Mouse (Mus musculus) embryonic facial prominence, embryonic 14.5 days (tissue): Measurements from ENCODE around the gene Spns1. TPM values are rescaled to one million over a fixed set of nuclear protein-coding genes. Genes with fewer than 3 reads are reported as not detected.
"Not testable (repeated sequence)": the region's sequence is repeated elsewhere in the genome, so short reads cannot be mapped to it uniquely, and the experiment has no call there.

Experiments
- ATAC-seq: fragments of 200-750 bp; cut with Nextera tagmentation; 2 replicates; pipeline ENCODE4 v1.8.0; 2017; ENCODE audit warnings: low read depth, moderate number of reproducible peaks, moderate TSS enrichment
- DNase-seq: peaks from one replicate; pipeline ENCODE4 v3.0.0-alpha.2; 2015; ENCODE audit warnings: low spot score
- H3K27ac ChIP-seq: fragments of 300-500 bp; sonication (generic); replicated peaks from 2 replicates; pipeline ENCODE4 v1.5.1; 2014; ENCODE audit warnings: low read depth, mild to moderate bottlenecking, low read length, moderate library complexity
- H3K27me3 ChIP-seq: fragments of 300-500 bp; sonication (generic); replicated peaks from 2 replicates; pipeline ENCODE4 v1.6.1; 2014; ENCODE audit warnings: low read length; ENCODE audit not compliant: control insufficient read depth, insufficient read depth
- H3K36me3 ChIP-seq: fragments of 300-500 bp; sonication (generic); 2 replicates; pipeline ENCODE4 v1.6.1; 2014; ENCODE audit warnings: low read length, mixed read lengths; ENCODE audit not compliant: control insufficient read depth, insufficient read depth
- H3K4me1 ChIP-seq: fragments of 300-500 bp; sonication (generic); 2 replicates; pipeline ENCODE4 v1.6.1; 2014; ENCODE audit warnings: antibody characterized with exemption, low read length; ENCODE audit not compliant: control insufficient read depth, insufficient read depth
- H3K4me2 ChIP-seq: fragments of 300-500 bp; sonication (generic); 2 replicates; pipeline ENCODE4 v1.6.1; 2014; ENCODE audit warnings: low read depth, mild to moderate bottlenecking, low read length, moderate library complexity, mixed read lengths
- H3K4me3 ChIP-seq: fragments of 300-500 bp; sonication (generic); 2 replicates; pipeline ENCODE4 v1.5.1; 2014; ENCODE audit warnings: low read depth, mild to moderate bottlenecking, low read length
- H3K9ac ChIP-seq: fragments of 300-500 bp; sonication (generic); 2 replicates; pipeline ENCODE4 v1.6.1; 2014; ENCODE audit warnings: low read depth, mild to moderate bottlenecking, low read length, moderate library complexity, mixed read lengths
- H3K9me3 ChIP-seq: fragments of 300-500 bp; sonication (generic); 2 replicates; pipeline ENCODE4 v1.6.1; 2016; ENCODE audit warnings: low read length; ENCODE audit not compliant: control insufficient read depth
- WGBS: fragments of 180-500 bp; shearing (Covaris S2); extraction: QIAGEN DNeasy Blood & Tissue Kit; methylation state at CpG from one replicate; pipeline ENCODE4 v1.1.7; 2014; 5-methylcytosine and 5-hydroxymethylcytosine counted together
- polyA plus RNA-seq: library from polyadenylated mRNA; unstranded; fragments of >200 nt; fragmentation: Nextera tagmentation; extraction: Ambion mirVana; gene quantifications from 2 replicates; pipeline ENCODE4 v1.2.1, GENCODE M21; 2014

Spns1 gene
- polyA plus RNA-seq, 1 experiment from 2014 or later: 40.4 TPM

DNA sequence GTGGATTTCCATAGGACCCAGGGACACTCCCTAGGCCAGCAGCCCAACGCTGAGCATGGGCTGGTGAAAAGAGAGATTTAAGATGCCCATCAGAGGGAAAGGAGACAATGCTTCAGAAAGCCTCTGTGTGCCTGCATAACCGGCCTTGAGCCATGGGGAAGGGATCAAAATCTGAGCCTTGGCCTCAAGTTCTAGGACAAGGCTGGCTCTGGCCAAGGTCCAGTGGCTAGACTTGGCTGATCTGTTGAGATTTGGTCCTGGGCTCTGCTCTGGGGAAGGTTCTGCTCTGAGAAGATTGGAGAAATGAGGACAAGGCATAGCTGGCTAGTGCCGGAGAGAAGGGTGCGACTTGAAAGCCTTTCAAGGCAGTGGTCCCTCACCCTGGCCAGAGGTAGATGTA lies 33.8 kb upstream of the Spns1 start:
- ATAC-seq: no peak
- no peak overlapping the region for H3K4me3 ChIP-seq
- no peak overlapping the region for H3K4me2 ChIP-seq
- DNase-seq: no peak
- no peaks in the 10 kb centered on the region for H3K4me1 ChIP-seq
- no peak overlapping the region for H3K27ac ChIP-seq
- whole genome bisulfite sequencing: 93% methylated on average over 4 of the region's 4 CpGs
- H3K9me3 ChIP-seq: no peaks in the 10 kb centered on the region
- H3K36me3 ChIP-seq: no peaks in the 10 kb centered on the region
- H3K9ac ChIP-seq: no peak overlapping the region
- no peaks in the 10 kb centered on the region for H3K27me3 ChIP-seq

DNA sequence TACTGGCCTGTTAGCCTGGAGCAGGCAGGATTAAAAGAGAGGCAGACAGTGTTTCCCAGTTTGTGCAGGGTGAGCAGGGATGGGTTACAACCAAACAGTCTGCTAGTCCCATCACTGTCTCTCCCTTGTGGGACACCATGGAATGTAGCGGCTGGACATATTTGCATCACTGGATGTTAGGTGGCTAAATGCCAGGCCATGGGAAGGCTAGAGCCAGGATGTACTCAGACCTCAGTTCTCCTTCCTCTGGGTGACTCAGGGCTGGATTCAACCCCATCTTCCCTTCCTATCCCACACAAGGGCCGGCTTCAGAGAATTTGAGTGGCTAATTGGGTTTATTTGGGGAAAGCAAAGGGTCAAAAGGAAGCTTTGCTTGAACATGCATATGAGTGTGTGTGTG lies 31.4 kb upstream of the Spns1 start:
- WGBS: 75% methylated on average over 2 of the region's 2 CpGs
- no peak for ATAC-seq
- no peak overlapping the region for H3K4me3 ChIP-seq

DNA sequence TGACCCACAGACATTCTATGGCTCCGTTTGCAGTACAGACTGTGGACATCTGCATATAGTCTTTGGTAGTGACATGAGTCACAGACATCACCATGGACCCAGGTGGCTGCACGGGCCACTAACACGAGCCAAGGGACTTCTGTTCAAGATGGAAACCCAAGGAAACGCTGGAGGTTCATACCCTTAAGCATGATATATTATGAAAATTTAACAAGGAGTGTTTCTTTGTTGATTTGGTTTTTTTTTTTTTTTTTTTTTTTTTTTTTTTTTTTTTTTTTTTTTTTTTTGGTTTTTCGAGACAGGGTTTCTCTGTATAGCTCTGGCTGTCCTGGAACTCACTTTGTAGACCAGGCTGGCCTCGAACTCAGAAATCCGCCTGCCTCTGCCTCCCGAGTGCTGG lies 25.3 kb upstream of the Spns1 start:
- H3K4me1 ChIP-seq, ATAC-seq, H3K4me3 ChIP-seq, DNase-seq, H3K27me3 ChIP-seq, H3K9me3 ChIP-seq, H3K4me2 ChIP-seq, H3K9ac ChIP-seq, H3K36me3 ChIP-seq, H3K27ac ChIP-seq: not testable (repeated sequence)
- 74% methylated on average over 8 of the region's 8 CpGs for WGBS

More for the DNA sequence above, 31.4 kb upstream of the Spns1 start:
- H3K9ac ChIP-seq: no peak overlapping the region
- DNase-seq: no peak
- no peak overlapping the region for H3K4me2 ChIP-seq
- H3K27ac ChIP-seq: no peak overlapping the region
- H3K9me3 ChIP-seq: no peaks in the 10 kb centered on the region
- H3K36me3 ChIP-seq: no peaks in the 10 kb centered on the region
- H3K27me3 ChIP-seq: no peaks in the 10 kb centered on the region
- no peaks in the 10 kb centered on the region for H3K4me1 ChIP-seq

DNA sequence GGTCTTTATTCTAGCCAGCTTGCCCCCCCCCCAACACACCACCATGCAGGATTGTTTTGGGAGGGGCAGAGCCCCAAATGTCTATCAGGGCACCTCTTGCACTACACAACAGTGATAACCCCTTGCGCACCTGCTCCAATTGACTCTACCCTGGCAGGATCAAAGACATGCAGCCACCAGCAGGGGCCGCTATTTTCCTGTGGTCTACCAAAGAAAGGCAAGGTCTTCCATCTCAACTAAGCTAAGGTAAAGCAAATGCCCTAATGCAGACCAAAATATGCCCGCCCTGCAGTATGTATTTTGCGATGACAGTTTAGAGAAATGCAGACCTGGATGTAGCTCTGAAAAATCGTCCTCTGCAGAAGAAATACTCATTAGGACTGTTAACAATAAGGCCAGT lies 22.3 kb upstream of the Spns1 start:
- 11% methylated on average over 5 of the region's 5 CpGs for WGBS
- Histone ChIP-seq H3K9ac (no peak overlapping the region), H3K4me2 (no peak overlapping the region), H3K27ac (no peak overlapping the region), H3K36me3 (no peaks in the 10 kb centered on the region), H3K27me3 (no peaks in the 10 kb centered on the region), H3K4me3 (no peak overlapping the region), H3K4me1 (no peaks in the 10 kb centered on the region; the same call in 1 of the 2 replicates), H3K9me3 (no peaks in the 10 kb centered on the region)
- ATAC-seq: no peak
- DNase-seq: peak; percentile 84

DNA sequence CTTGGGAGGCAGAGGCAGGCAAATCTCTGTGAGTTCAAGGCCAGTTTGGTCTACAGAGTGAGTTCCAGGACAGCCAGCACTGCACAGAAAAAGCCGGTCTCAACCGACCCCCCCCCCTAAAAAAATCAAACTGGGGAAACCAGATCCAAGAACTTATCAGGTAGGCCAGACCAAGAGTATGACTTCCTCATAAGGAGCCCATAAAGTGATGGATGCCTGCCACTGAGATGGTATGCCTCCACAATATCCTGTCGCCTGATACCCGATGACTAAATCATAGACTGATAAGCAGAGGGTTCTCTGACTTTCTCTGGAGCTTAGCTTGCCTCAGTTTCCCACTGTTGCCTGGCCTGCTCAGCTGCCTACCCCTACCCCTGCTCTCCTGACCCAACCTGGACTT lies 20.6 kb upstream of the Spns1 start:
- H3K4me1 ChIP-seq: no peaks in the 10 kb centered on the region; the same call in 1 of the 2 replicates
- 90% methylated on average over 4 of the region's 4 CpGs for WGBS
- ATAC-seq (no peak), DNase-seq (no peak)
- no peaks in the 10 kb centered on the region for H3K9me3 ChIP-seq
- no peaks in the 10 kb centered on the region for H3K36me3 ChIP-seq
- H3K9ac ChIP-seq: no peak overlapping the region
- H3K27ac ChIP-seq: no peak overlapping the region
- no peak overlapping the region for H3K4me3 ChIP-seq
- no peaks in the 10 kb centered on the region for H3K27me3 ChIP-seq
- H3K4me2 ChIP-seq: no peak overlapping the region

DNA sequence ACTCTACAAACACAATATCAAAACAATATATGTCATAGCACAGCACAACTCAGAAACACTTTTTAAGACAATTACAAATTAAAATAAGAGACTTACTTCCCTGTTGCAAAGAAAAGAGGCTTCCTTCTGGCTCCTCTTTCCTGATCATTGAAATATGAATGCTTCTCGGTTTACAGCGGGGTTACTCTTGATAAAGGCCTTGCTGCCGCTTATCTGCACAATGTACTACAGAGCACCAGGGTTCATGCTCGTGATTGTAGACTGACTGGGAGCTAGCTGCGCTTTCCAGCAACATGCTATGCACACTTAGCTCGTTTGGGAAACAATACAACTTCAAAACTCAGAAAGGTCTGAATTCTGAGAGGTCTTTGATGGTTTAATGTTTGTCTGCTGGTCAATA lies 20.0 kb upstream of the Spns1 start:
- H3K36me3 ChIP-seq: no peaks in the 10 kb centered on the region
- peak overlapping the region; percentile 40 for H3K4me2 ChIP-seq
- ATAC-seq (no peak), DNase-seq (no peak)
- H3K27ac ChIP-seq: no peak overlapping the region
- H3K9me3 ChIP-seq: no peaks in the 10 kb centered on the region
- no peak overlapping the region for H3K4me3 ChIP-seq
- H3K27me3 ChIP-seq: no peaks in the 10 kb centered on the region
- 51% methylated on average over 6 of the region's 6 CpGs for WGBS
- no peaks in the 10 kb centered on the region; the same call in 1 of the 2 replicates for H3K4me1 ChIP-seq
- peak overlapping the region; percentile 0; the same call in 1 of the 2 replicates for H3K9ac ChIP-seq

DNA sequence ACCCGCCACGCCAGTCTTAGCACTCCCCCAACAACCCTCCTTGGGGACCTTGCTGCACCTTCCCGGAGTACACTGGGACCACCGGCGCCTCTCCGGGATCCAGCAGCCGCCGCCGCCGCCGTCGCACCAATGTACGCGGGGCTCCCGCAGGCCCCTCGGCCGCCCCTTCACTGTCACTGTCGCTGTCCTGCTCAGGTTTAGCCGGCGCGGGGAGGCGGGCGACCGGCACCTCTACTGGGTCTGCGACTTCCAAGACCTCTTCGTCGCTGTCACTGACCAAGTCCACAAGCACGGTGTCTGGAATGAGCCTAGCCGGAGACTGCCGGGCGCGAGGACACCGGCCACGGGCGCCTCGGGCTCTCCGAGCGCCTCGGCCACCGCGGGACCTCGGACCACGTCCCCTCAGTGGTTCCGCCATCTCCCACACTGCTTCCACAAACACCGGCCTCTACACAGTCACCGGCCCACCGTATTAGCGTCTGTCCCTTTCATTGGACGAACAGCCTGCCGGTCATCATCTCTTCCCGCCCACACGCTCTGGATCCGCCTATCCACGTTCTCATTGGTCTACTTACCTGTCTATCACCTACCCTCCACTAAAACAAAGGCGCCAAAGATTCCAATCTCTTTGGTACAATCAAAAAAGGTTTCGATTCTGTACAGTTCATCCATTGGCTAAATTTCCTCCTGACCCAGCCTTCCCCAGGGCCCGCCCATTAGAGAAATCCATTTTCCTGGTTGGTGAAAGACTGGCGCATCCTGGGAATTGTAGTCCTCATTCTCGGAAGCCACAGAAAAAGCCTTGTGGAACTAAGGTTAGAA lies 19.3 kb upstream of the Spns1 start, which contains the start of gene Nfatc2ip:
TSS of gene Nfatc2ip (minus strand) at position 440 of the 822 bp plus-strand sequence.
- H3K27ac ChIP-seq: no peak within 1 kb of the TSS
- under 1% methylated on average over 53 of the region's 59 CpGs for WGBS

DNA sequence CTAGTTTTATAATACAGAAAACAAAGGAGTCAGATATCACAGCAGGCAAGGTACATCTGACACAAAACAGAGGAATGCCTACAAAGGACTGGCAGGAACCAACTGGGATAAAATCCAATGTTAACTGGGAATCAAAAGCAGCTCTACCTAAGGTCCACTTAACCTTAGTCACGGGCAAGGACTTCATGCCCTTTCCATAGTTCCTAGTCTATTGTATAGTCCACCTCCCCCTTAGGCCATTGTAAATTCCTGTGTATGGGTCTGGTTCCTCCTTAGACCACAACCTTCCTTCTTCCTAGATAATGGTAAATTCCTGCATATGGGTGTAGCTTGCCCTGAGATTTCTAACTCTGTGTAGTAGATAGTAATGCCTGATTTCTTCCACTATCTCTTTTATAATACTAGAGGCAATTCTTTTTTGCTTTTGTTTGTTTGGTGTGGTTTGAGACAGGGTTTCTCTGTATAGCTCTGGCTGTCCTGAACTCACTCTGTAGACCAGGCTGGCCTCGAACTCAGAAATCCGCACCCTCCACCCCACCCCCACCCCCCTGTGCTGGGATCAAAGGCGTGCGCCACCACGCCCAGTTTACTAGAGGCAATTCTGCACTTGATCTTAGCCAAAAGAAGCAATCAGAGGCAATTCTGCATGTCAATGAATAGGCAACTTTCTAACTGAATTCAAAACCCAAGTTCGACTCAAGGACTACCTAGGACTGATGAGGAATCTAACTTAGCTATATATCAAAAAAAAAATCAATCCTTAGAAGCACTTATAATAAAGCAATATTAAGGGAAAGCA lies 15.0 kb upstream of the Spns1 start:
- not testable (repeated sequence) for H3K4me1 ChIP-seq, H3K9ac ChIP-seq, H3K4me2 ChIP-seq, DNase-seq, H3K4me3 ChIP-seq, H3K9me3 ChIP-seq, H3K27ac ChIP-seq, H3K27me3 ChIP-seq, ATAC-seq
- WGBS: 91% methylated on average over 7 of the region's 7 CpGs
- peaks cover 32% of the 10 kb centered on the region for H3K36me3 ChIP-seq

More for the DNA sequence above, 19.3 kb upstream of the Spns1 start, which contains the start of gene Nfatc2ip:
- no peaks in the 10 kb centered on the region for H3K9me3 ChIP-seq
- peak within 1 kb of the TSS; percentile 79 for H3K9ac ChIP-seq
- no peaks in the 10 kb centered on the region; the same call in 1 of the 2 replicates for H3K4me1 ChIP-seq
- DNase-seq: peak; percentile 100
- ATAC-seq: peak; percentile 100
- no peaks in the 10 kb centered on the region for H3K36me3 ChIP-seq
- no peaks in the 10 kb centered on the region for H3K27me3 ChIP-seq
- H3K4me3 ChIP-seq: peak within 1 kb of the TSS; percentile 87
- peak within 1 kb of the TSS; percentile 79 for H3K4me2 ChIP-seq
